ENCODE assay signal across 25 mouse cellular contexts in genomic region chr3:3011111-3011510, GRCm38 (mm10).
DNase-seq lines count a peak whose midpoint lies in the region; ATAC-seq and TF ChIP-seq lines count a peak whose summit lies in the region.
"Had no signal": no experiment of that assay in that cellular context is flagged by ENCODE, and none has a peak within 500 bp of the region (broad histone marks: within the 10 kb centered on the region; RNA-seq: fewer than 3 reads in every experiment).

No protein-coding gene starts in this region.

- no peak overlapping the region for H3K9ac ChIP-seq in heart, embryonic 12.5 days
- no peak overlapping the region for H3K9ac ChIP-seq in MEL (ENCODE audit: control insufficient read depth, low read depth, low read length, poor library complexity, severe bottlenecking)
- H3K9ac ChIP-seq: embryonic facial prominence, embryonic 12.5 days; forebrain, embryonic 15.5 days; hindbrain, embryonic 15.5 days; liver, embryonic 15.5 days; neural tube, embryonic 15.5 days had no signal

- no peaks in the 10 kb centered on the region for H3K36me3 ChIP-seq in heart, embryonic 12.5 days
- H3K36me3 ChIP-seq in megakaryocyte, embryonic 14.5 days (replicated peaks; ENCODE audit: low read length) = no peaks in the 10 kb centered on the region
- H3K36me3 ChIP-seq in MEL (ENCODE audit: control insufficient read depth in 1 of 2, insufficient read depth in 2 of 2, low read length in 2 of 2) = no peaks in the 10 kb centered on the region
- H3K36me3 ChIP-seq: embryonic facial prominence, embryonic 12.5 days; forebrain, embryonic 15.5 days; hindbrain, embryonic 15.5 days; liver, embryonic 15.5 days; neural tube, embryonic 15.5 days had no signal

- no peaks in the 10 kb centered on the region for H3K79me2 ChIP-seq in MEL (ENCODE audit: control insufficient read depth, insufficient read depth, low read length, poor library complexity)

- TF ChIP-seq POLR2A in MEL (IDR thresholded peaks at IDR 0.05; ENCODE audit: control insufficient read depth in 1 of 2, insufficient read depth in 1 of 2, low read depth in 1 of 2, low read length in 2 of 2, poor library complexity in 1 of 2) = no peak

- H3K27ac ChIP-seq in heart, embryonic 12.5 days (ENCODE audit: poor library complexity, severe bottlenecking) = no peak overlapping the region
- no peak overlapping the region for H3K27ac ChIP-seq in MEL (ENCODE audit: control insufficient read depth, low read depth, low read length)
- H3K27ac ChIP-seq: embryonic facial prominence, embryonic 12.5 days; forebrain, embryonic 15.5 days; hindbrain, embryonic 15.5 days; layer of hippocampus, adult 2 months; liver, embryonic 15.5 days; neural tube, embryonic 15.5 days had no signal

- no peak overlapping the region for H3K4me3 ChIP-seq in heart, embryonic 12.5 days
- peak overlapping the region; percentile 77 for H3K4me3 ChIP-seq in megakaryocyte, embryonic 14.5 days (replicated peaks)
- H3K4me3 ChIP-seq in MEL (ENCODE audit: control insufficient read depth in 1 of 2, insufficient read depth in 1 of 2, low read depth in 2 of 2, low read length in 2 of 2) = no peak overlapping the region
- H3K4me3 ChIP-seq: embryonic facial prominence, embryonic 12.5 days; erythroblast, embryonic 14.5 days; forebrain, embryonic 15.5 days; hindbrain, embryonic 15.5 days; layer of hippocampus, adult 2 months; liver, embryonic 15.5 days; neural tube, embryonic 15.5 days had no signal

- TF ChIP-seq CTCF in MEL (IDR thresholded peaks at IDR 0.05 in 2 of 3, conservative IDR thresholded peaks at IDR 0.05 in 1 of 3; ENCODE audit: control insufficient read depth in 1 of 3, insufficient read depth in 1 of 3, low read depth in 2 of 3, low read length in 3 of 3, poor library complexity in 1 of 3, severe bottlenecking in 1 of 3) = no peak

- no peak for ATAC-seq in heart, embryonic 12.5 days (ENCODE audit: insufficient number of reproducible peaks, low FRiP score)
- no peak for ATAC-seq in megakaryocyte, adult 5-6 weeks (ENCODE audit: poor library complexity, severe bottlenecking)
- ATAC-seq in megakaryocyte progenitor cell, adult 5-6 weeks (replicated peaks; ENCODE audit: poor library complexity) = 0 out of 2 replicates have a peak, but pooled peaks have one; percentile 19
- ATAC-seq: forebrain, embryonic 15.5 days; intestine, embryonic 16.5 days; midbrain, embryonic 16.5 days had no signal

- peaks cover 93% of the 10 kb centered on the region for H3K9me3 ChIP-seq in heart, embryonic 12.5 days (replicated peaks)
- H3K9me3 ChIP-seq in megakaryocyte, embryonic 14.5 days = peaks cover 96% of the 10 kb centered on the region
- no peaks in the 10 kb centered on the region for H3K9me3 ChIP-seq in MEL (replicated peaks; ENCODE audit: insufficient read depth, low read length)

- no peak for TF ChIP-seq RAD21 in MEL (IDR thresholded peaks at IDR 0.05; ENCODE audit: low read depth, low read length)

- H3K4me1 ChIP-seq in heart, embryonic 12.5 days (replicated peaks) = no peaks in the 10 kb centered on the region
- H3K4me1 ChIP-seq in megakaryocyte, embryonic 14.5 days = no peaks in the 10 kb centered on the region; the same call in 1 of the 2 replicates
- no peaks in the 10 kb centered on the region for H3K4me1 ChIP-seq in MEL (ENCODE audit: control insufficient read depth in 1 of 2, insufficient read depth in 2 of 2, low read length in 2 of 2)
- H3K4me1 ChIP-seq: embryonic facial prominence, embryonic 12.5 days; forebrain, embryonic 15.5 days; hindbrain, embryonic 15.5 days; liver, embryonic 15.5 days; neural tube, embryonic 15.5 days had no signal

- 71% methylated on average over 1 of the region's 1 CpGs for WGBS in heart, embryonic 12.5 days

- DNase-seq in heart, postnatal 4 days = peak; percentile 2
- peak; percentile 42 for DNase-seq in MEL (ENCODE audit: low read depth, low spot score)
- no peak for DNase-seq in retina, postnatal 1 day
- DNase-seq: adrenal gland, postnatal 10 days; B cell, adult 2 months; cerebellum, adult 18-20 months; cerebellum, postnatal 14 days; gastrocnemius, postnatal 10 days; kidney, postnatal 25 days; layer of hippocampus, postnatal 36 days; lung, postnatal 10 days had no signal

- no peaks in the 10 kb centered on the region for H3K27me3 ChIP-seq in heart, embryonic 12.5 days (replicated peaks)
- no peaks in the 10 kb centered on the region for H3K27me3 ChIP-seq in megakaryocyte, embryonic 14.5 days (replicated peaks)
- H3K27me3 ChIP-seq in MEL (ENCODE audit: control insufficient read depth in 1 of 2, insufficient read depth in 2 of 2, low read length in 2 of 2) = no peaks in the 10 kb centered on the region
- H3K27me3 ChIP-seq: CH12.LX; embryonic facial prominence, embryonic 12.5 days; forebrain, embryonic 15.5 days; hindbrain, embryonic 15.5 days; liver, embryonic 15.5 days; neural tube, embryonic 15.5 days had no signal

- no peak overlapping the region for H3K4me2 ChIP-seq in heart, embryonic 12.5 days
- H3K4me2 ChIP-seq: embryonic facial prominence, embryonic 12.5 days; forebrain, embryonic 15.5 days; hindbrain, embryonic 15.5 days; liver, embryonic 15.5 days; neural tube, embryonic 15.5 days had no signal

- no peak for TF ChIP-seq EP300 in MEL (IDR thresholded peaks at IDR 0.05; ENCODE audit: low read depth in 1 of 2, low read length in 2 of 2)

TF ChIP-seq in MEL, 35 proteins besides CTCF, POLR2A, EP300 and RAD21:
- TF ChIP-seq HCFC1 (IDR thresholded peaks at IDR 0.05; ENCODE audit: low read depth, low read length) (no peak), USF1 (IDR thresholded peaks at IDR 0.05; ENCODE audit: low read depth, low read length) (no peak), TCF12 (IDR thresholded peaks at IDR 0.05; ENCODE audit: low read depth, low read length) (no peak), E2F4 (IDR thresholded peaks at IDR 0.05; ENCODE audit: borderline replicate concordance, low read depth, low read length) (no peak), NRF1 (IDR thresholded peaks at IDR 0.05; ENCODE audit: insufficient read depth, low read depth, low read length, poor library complexity, severe bottlenecking) (no peak), TAL1 (IDR thresholded peaks at IDR 0.05; ENCODE audit: low read length) (no peak), ELF1 (IDR thresholded peaks at IDR 0.05; ENCODE audit: low read depth, low read length) (no peak), ZKSCAN1 (IDR thresholded peaks at IDR 0.05; ENCODE audit: low read depth, low read length) (no peak), CHD2 (IDR thresholded peaks at IDR 0.05; ENCODE audit: low read length) (no peak), MAZ (IDR thresholded peaks at IDR 0.05; ENCODE audit: low read depth, low read length) (no peak), MYB (IDR thresholded peaks at IDR 0.05; ENCODE audit: low read depth, low read length) (no peak), NELFE (IDR thresholded peaks at IDR 0.05; ENCODE audit: low read depth, low read length) (no peak), USF2 (IDR thresholded peaks at IDR 0.05; ENCODE audit: borderline replicate concordance in 1 of 2, insufficient read depth in 1 of 2, low read depth in 1 of 2, low read length in 2 of 2) (no peak), SMC3 (IDR thresholded peaks at IDR 0.05; ENCODE audit: low read depth, low read length) (no peak), GATA1 (IDR thresholded peaks at IDR 0.05; ENCODE audit: low read depth, low read length) (no peak)
TF ChIP-seq in MEL: peak in this region for 0.
